Mouse (Mus musculus) limb, embryonic 11.5 days (tissue): Measurements from ENCODE around the gene Atp1b2. TPM values are rescaled to one million over a fixed set of nuclear protein-coding genes. Genes with fewer than 3 reads are reported as not detected.
"Not testable (repeated sequence)": the region's sequence is repeated elsewhere in the genome, so short reads cannot be mapped to it uniquely, and the experiment has no call there.

ENCODE experiments used
- ATAC-seq: fragments of 200-750 bp; cut with Nextera tagmentation; 2 replicates; pipeline ENCODE4 v1.8.0; 2017; ENCODE audit warnings: low read depth; ENCODE audit not compliant: insufficient number of reproducible peaks, low FRiP score, low TSS enrichment
- DNase-seq: peaks from one replicate; pipeline ENCODE4 v3.0.0-alpha.2; 2015; ENCODE audit warnings: low spot score
- H3K27ac ChIP-seq: fragments of 300-500 bp; sonication (generic); replicated peaks from 2 replicates; pipeline ENCODE4 v1.5.1; 2014; ENCODE audit warnings: low read depth, mild to moderate bottlenecking, low read length
- H3K27me3 ChIP-seq: fragments of 300-500 bp; sonication (generic); 2 replicates; pipeline ENCODE4 v1.6.1; 2014; ENCODE audit warnings: mild to moderate bottlenecking, low read length, mixed read lengths; ENCODE audit not compliant: control insufficient read depth, insufficient read depth
- H3K36me3 ChIP-seq: fragments of 300-500 bp; sonication (generic); 2 replicates; pipeline ENCODE4 v1.6.1; 2014; ENCODE audit warnings: mild to moderate bottlenecking, low read length, moderate library complexity, mixed read lengths; ENCODE audit not compliant: control insufficient read depth, insufficient read depth
- H3K4me1 ChIP-seq: fragments of 300-500 bp; sonication (generic); 2 replicates; pipeline ENCODE4 v1.6.1; 2014; ENCODE audit warnings: low read length, mixed read lengths; ENCODE audit not compliant: control insufficient read depth, insufficient read depth
- H3K4me2 ChIP-seq: fragments of 300-500 bp; sonication (generic); 2 replicates; pipeline ENCODE4 v1.6.1; 2014; ENCODE audit warnings: low read depth, mild to moderate bottlenecking, moderate library complexity; ENCODE audit not compliant: severe bottlenecking
- H3K4me3 ChIP-seq: fragments of 300-500 bp; sonication (generic); 2 replicates; pipeline ENCODE4 v1.5.1; 2014; ENCODE audit warnings: low read depth, low read length
- H3K9ac ChIP-seq: fragments of 300-500 bp; sonication (generic); 2 replicates; pipeline ENCODE4 v1.6.1; 2014; ENCODE audit warnings: mild to moderate bottlenecking, low read length
- H3K9me3 ChIP-seq: fragments of 300-500 bp; sonication (generic); 2 replicates; pipeline ENCODE4 v1.6.1; 2016; ENCODE audit warnings: low read length; ENCODE audit not compliant: control insufficient read depth
- WGBS: fragments of 180-500 bp; shearing (Covaris S2); extraction: QIAGEN DNeasy Blood & Tissue Kit; methylation state at CpG from one replicate; pipeline ENCODE4 v1.1.7; 2014; 5-methylcytosine and 5-hydroxymethylcytosine counted together
- polyA plus RNA-seq: library from polyadenylated mRNA; unstranded; fragments of >200 nt; fragmentation: Nextera tagmentation; extraction: Ambion mirVana; gene quantifications from 2 replicates; pipeline ENCODE4 v1.2.1, GENCODE M21; 2014

The Atp1b2 gene
- polyA plus RNA-seq, 1 experiment from 2014 or later: 4.5 TPM

GRCm38 (mm10) chr11:69614257-69614588 lies 8.5 kb upstream of the Atp1b2 start:
- H3K9ac ChIP-seq, H3K4me1 ChIP-seq, ATAC-seq, H3K27me3 ChIP-seq, H3K4me2 ChIP-seq, H3K4me3 ChIP-seq, H3K27ac ChIP-seq, H3K9me3 ChIP-seq, DNase-seq, H3K36me3 ChIP-seq: not testable (repeated sequence)
- WGBS: 52% methylated on average over 11 of the region's 11 CpGs

DNA sequence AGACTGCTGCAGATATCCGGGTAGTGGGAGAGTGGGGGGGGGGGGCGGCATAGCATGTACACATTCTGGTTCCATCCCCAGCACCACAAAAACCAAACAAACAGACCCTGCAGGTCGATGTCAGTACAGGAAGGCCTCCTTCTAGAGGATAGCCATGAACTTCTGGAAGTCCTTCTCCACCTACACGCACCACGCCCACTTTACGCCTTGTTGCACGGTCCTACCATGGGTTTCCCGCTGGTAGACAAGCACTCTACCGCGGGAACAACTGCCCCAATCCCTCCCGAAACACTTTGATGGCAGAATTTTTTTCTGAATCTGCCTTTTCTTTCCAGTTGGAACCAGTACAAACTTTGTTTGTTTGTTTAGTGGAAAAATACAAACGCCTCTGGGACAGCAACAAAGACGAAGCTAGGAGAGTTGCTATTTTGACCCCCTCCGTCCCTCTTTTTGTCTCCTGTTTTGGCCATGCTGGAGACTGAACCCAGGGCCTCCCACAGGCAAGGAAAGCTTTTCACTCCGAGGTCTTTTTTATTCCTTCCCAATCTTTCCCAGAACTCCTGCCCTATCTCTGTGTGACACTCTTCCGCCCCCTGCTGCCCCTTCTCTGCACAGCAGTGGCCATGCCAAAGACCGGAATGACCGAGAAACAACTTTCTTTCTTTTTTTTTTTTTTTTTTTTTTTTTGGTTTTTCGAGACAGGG lies 8.0 kb upstream of the Atp1b2 start:
- WGBS: 12% methylated on average over 18 of the region's 19 CpGs
- no peak overlapping the region for H3K27ac ChIP-seq
- H3K9ac ChIP-seq: peak overlapping the region; percentile 35; the same call in 1 of the 2 replicates
- no peak for ATAC-seq
- no peak overlapping the region for H3K4me2 ChIP-seq
- H3K36me3 ChIP-seq: no peaks in the 10 kb centered on the region
- no peaks in the 10 kb centered on the region for H3K4me1 ChIP-seq
- DNase-seq: peak; percentile 94
- no peak overlapping the region for H3K4me3 ChIP-seq
- H3K9me3 ChIP-seq: no peaks in the 10 kb centered on the region
- no peaks in the 10 kb centered on the region for H3K27me3 ChIP-seq

DNA sequence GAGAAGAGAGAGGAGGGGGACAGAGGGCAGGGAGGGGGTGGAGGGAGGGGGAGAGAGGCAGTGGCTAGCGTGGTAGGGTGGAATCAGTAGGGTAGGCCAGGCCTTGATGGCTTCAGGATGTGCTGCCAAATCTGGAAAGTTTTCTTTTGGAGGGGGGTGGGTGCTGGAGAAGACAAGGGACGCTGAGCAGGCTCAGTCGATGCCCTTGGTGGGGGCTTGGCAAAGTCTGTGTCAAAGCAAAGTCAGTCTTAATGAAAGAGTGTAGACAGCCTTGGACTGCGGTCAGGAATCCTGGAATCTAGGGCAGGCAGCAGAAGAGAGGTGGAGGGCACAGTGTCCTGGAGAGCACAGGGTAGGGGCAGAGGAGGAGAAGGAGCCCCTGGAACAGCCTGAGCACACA lies 5.2 kb upstream of the Atp1b2 start:
- H3K9me3 ChIP-seq: no peaks in the 10 kb centered on the region
- DNase-seq: no peak

DNA sequence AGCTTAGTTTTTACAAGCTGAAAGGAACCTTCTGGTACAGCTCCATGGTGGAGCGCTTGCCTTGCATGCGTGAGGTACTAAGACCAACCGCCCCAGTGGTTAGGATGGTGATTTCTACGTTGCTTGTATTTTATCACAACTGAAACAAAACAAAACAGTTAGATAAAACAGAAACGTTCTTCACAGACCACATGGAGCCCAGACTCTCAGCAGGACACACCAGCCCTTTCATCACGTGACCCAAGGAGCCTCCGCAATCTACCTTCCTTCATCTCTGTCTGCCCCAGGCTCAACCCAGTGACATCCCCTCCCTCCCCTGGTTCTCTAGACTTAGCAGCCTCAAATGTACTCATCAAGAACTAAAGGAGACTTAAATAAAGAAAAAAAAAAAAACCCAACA lies 3.7 kb upstream of the Atp1b2 start:
- H3K36me3 ChIP-seq: no peaks in the 10 kb centered on the region
- H3K4me1 ChIP-seq: peaks cover 7% of the 10 kb centered on the region
- no peak overlapping the region for H3K9ac ChIP-seq
- peaks cover 8% of the 10 kb centered on the region; the same call in 1 of the 2 replicates for H3K27me3 ChIP-seq
- no peak overlapping the region for H3K4me2 ChIP-seq
- H3K9me3 ChIP-seq: no peaks in the 10 kb centered on the region
- 60% methylated on average over 7 of the region's 7 CpGs for WGBS
- no peak for DNase-seq
- no peak overlapping the region for H3K27ac ChIP-seq
- H3K4me3 ChIP-seq: no peak overlapping the region
- ATAC-seq: no peak

More for the DNA sequence above, 5.2 kb upstream of the Atp1b2 start:
- Histone ChIP-seq H3K9ac (no peak overlapping the region), H3K4me2 (no peak overlapping the region), H3K4me1 (no peaks in the 10 kb centered on the region), H3K4me3 (no peak overlapping the region), H3K36me3 (no peaks in the 10 kb centered on the region), H3K27me3 (no peaks in the 10 kb centered on the region), H3K27ac (no peak overlapping the region)
- no peak for ATAC-seq
- WGBS: 67% methylated on average over 4 of the region's 4 CpGs

DNA sequence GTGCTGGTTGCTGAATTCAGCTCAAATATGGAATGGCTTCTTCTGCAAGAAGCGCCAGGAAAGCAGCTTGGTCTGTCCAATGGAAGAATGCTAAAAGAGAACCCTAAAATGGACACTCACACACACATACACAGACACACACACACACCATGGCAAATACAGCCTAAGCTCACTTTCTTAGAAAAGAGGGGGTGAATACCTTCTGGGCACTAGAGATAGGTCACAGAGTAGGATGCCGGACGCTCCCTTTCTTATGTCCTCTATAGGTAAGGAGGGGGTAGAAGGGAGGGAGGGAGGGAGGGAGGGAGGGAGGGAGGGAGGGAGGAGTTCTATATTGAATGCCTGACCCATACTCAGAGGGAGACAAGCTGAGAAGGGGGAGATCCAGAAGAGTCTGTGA lies 2.8 kb upstream of the Atp1b2 start:
- H3K9me3 ChIP-seq: no peaks in the 10 kb centered on the region
- H3K27me3 ChIP-seq: peaks cover 11% of the 10 kb centered on the region; the same call in 1 of the 2 replicates
- no peak overlapping the region for H3K9ac ChIP-seq
- H3K27ac ChIP-seq: no peak overlapping the region
- 94% methylated on average over 3 of the region's 3 CpGs for WGBS
- H3K4me3 ChIP-seq: no peak overlapping the region
- ATAC-seq (no peak), DNase-seq (no peak)
- H3K4me2 ChIP-seq: no peak overlapping the region
- no peaks in the 10 kb centered on the region for H3K36me3 ChIP-seq
- H3K4me1 ChIP-seq: peaks cover 7% of the 10 kb centered on the region

- peaks cover 7% of the 10 kb centered on the region for H3K4me1 ChIP-seq
- no peaks in the 10 kb centered on the region for H3K36me3 ChIP-seq
- 77% methylated on average over 2 of the region's 2 CpGs for WGBS
- H3K4me2 ChIP-seq: no peak overlapping the region
- H3K4me3 ChIP-seq: no peak overlapping the region
- no peak for ATAC-seq
- H3K9me3 ChIP-seq: no peaks in the 10 kb centered on the region
- H3K27ac ChIP-seq: no peak overlapping the region
- no peak overlapping the region for H3K9ac ChIP-seq
- H3K27me3 ChIP-seq: peaks cover 11% of the 10 kb centered on the region; the same call in 1 of the 2 replicates
- no peak for DNase-seq
These were observed 1.1 kb upstream of the Atp1b2 start for GRCm38 (mm10) chr11:69606832-69607231.

- peaks cover 7% of the 10 kb centered on the region for H3K4me1 ChIP-seq
- H3K27ac ChIP-seq: no peak overlapping the region
- H3K4me3 ChIP-seq: peak overlapping the region; percentile 44; the same call in 1 of the 2 replicates
- no peak overlapping the region for H3K9ac ChIP-seq
- DNase-seq: no peak
- peaks cover 11% of the 10 kb centered on the region; the same call in 1 of the 2 replicates for H3K27me3 ChIP-seq
- H3K4me2 ChIP-seq: peak overlapping the region; percentile 99
- no peaks in the 10 kb centered on the region for H3K36me3 ChIP-seq
- WGBS: 51% methylated on average over 2 of the region's 2 CpGs
- ATAC-seq: no peak
- no peaks in the 10 kb centered on the region for H3K9me3 ChIP-seq
These were observed 701 bp upstream of the Atp1b2 start for GRCm38 (mm10) chr11:69606491-69606795.

DNA sequence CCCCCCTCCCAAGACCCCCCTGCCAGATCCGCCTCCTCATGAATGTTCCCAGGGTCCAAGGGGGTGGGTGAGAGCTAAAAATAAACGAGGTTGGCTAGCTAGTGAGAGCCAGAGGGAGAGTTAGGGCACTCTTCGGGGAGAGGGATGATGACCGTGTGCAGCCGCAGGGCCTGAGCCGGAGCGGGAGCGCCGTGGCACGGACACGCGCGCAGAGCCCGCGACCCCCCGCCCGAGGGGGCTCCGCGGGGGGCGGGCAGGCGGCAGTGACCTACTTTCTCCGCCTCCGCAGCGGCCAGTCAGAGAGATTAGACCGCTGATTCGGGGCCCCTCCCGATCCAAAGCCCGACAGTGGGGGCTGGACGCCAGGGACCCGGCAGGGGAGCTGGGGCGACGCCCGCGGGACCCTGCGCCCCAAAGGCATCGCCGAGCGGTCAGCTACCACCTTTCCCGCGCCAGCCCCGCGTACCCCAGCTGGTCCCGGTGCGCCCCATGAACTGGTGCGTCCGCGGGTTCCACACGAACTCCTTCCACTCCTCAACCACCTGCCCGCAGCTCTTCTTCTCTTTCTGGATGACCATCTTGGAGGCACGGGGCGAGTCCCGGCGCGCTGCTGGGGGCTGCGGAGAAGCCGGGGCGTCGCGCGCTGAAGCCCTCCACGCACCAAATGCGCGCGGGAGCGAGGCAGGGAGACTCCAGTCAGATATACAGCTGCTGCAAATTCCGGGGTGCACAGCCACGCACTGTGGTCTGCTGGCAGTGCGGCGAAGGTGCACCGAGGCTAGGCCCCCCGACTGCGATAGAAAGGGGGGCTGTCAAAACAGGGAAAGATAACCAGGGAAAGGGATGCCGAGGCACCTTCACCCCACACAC lies 712 bp downstream of the Atp1b2 start:
- Histone ChIP-seq H3K9ac (peak overlapping the region; percentile 67), H3K4me1 (peaks cover 15% of the 10 kb centered on the region), H3K4me3 (peak overlapping the region; percentile 44), H3K9me3 (no peaks in the 10 kb centered on the region), H3K36me3 (no peaks in the 10 kb centered on the region), H3K27ac (no peak overlapping the region), H3K4me2 (peak overlapping the region; percentile 99), H3K27me3 (peaks cover 11% of the 10 kb centered on the region; the same call in 1 of the 2 replicates)
- 0 out of 2 replicates have a peak, but pooled peaks have one; percentile 11 for ATAC-seq
- under 1% methylated on average over 61 of the region's 73 CpGs for WGBS
- peak; percentile 43 for DNase-seq
